Mouse (Mus musculus) spleen, postnatal 36 days (tissue): ENCODE results near the gene Il17c.

Experiments used
- DNase-seq, 2 experiments: peaks; one replicate each; pipeline ENCODE4 v3.0.0; 2022; ENCODE audit warnings: low spot score in 2 of 2, mixed read lengths in 1 of 2

The Il17c gene

GRCm38 (mm10) chr8:122421376-122422070 lies at the start of gene Il17c:
Gene Il17c (plus strand): TSS chr8:122422020.
- DNase-seq, result no peak

DNA sequence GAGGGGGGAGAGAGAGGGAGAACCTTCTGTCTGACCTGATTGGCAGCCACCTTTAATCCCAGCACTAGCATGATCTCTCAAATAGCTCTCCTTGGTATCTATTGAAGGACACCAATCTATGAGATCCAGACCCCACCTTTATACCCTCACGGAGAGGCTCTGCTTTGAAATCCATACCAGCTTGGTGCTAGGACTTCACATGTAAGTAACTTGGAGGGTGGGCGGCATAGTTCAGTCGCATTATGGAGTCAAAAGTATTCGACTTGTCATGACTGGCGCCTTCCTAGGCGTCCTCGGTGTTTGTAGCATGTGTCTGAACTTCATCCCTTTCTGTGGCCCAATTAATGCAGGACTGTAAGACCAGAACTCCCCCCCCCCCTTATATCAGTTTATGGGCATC lies 46.5 kb upstream of the Il17c start:
- no peak for DNase-seq

DNA sequence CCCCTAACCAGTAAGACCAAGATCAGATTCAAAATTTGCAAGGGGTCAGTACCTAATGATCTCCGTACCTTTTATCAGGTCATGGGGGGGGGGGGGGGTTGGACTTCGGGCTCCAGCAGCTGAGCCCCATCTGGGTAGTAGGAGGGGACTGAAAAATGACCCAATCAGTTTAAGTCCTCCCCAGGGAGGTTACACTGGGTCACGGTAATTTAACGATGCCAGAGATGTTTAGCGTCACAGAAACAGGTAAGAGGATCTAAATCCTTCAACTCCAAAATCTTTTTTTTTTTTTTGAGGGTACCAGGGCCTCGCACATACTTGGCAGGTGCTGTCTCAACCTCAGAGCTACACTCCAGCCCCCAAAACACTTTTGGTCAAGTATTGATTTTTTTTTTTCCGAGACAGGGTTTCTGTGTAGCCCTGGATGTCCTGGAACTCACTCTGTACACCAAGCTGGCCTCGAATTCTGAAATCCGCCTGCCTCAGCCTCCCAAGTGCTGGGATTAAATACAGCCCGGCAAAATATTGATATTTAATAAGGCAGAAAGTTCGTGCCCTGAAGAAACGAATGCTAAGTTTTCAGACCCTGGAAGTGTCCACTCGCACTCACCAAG lies 46.0 kb upstream of the Il17c start:
- no peak for DNase-seq

DNA sequence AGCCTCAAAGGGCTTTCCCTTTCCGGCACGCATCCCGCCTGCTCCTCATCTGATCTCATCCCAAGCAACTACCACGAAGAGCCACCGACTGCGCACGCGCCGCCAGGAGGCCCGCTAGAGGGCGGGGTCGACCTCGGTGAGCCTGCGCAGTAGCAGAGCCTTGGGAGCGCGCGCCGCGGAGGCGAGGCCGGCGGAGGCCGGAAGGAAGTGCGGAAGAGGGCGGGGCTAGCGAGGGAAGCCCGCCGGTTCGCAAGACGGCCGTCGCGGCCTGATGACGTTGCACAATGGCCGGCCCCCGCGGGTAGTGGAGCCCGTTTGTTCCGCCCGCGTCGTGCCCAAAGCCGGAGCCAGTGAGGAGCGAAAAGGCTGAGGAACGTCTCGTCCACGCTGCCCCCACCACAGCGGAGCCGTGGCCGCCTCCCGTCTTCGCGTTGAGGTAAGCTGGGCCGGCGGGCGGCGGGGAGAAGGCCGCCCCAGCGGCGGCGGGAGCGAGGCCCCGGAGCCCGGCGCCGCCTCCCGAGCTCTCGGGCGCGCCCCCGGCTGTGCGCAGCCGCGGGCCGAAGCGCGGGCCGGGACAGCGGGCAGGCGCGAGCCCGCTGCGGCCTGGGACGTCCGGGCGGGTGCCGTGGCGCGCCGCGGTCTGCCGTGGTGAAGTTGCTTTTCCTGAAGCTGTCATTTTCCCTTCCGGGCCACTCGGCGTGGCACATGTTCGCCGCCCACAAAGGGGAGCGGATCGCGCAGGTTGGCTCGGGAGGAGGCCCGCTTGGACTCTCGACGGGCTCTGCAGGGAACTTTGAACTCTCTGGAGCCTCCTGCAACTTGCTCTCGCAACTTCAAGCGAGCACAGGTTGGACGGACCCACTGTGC lies 45.2 kb upstream of the Il17c start, which contains the start of gene Zc3h18:
Gene Zc3h18, plus strand, starts transcription at position 245 of the 867 bp plus-strand sequence.
- peak; percentile 99 for DNase-seq

DNA sequence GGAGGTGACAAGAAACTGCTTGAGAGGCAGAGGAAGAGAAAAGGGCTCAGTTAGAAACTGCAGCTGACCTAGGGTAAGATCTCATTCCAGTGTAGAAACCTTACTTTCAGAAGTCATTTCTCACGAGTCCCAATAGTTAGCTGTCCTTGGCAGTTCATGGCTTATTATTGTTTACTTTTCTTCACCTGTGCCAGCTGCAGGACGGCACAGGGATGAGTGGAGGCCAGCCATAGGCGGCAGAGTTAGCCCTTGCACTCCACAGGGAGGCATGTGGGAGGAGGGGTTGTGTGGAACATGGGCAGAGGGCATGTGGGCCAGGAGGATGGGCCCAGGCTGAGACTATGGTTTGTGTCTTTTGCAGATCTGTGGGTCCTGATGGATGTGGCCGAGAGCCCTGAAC lies 38.8 kb upstream of the Il17c start:
- DNase-seq, result no peak

DNA sequence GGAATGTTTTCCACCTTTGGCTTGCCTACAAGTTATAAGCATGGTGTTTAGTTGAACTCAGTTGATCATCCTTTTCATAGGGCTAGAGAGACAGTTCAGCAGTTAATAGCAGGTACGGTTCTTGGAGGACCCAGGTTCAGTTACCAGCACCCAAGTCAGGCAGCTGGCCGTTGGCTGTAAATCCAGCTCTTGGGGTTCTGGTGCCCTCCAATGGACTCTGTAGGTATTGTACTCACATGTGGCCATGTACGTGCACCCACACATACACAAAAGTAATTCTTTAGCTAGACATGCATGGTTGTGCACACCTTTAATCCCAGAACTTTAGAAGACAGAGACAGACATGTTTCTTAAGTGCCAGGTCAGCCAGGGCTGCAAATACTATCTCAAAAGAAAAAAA lies 32.5 kb upstream of the Il17c start:
- no peak for DNase-seq

GRCm38 (mm10) chr8:122390758-122391157 lies 31.1 kb upstream of the Il17c start:
- no peak for DNase-seq

DNA sequence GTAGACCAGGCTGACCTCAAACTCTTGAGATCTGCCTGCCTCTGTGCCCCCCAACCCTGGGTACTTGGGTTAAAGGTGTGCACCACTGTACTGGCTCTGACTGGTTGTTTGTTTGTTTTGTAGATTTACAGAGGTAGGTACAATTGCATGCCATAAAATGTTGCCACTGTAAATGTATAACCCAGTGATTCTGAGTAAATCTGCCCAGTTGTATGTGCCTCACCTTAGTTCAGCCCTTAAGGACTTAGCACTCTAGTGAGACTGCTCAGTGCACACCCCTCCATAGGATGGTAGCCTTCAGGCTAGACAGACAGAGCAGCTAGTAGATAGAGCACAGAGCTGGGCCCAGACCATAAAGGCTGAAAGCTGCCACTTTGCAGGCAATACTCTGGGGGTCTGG lies 28.1 kb upstream of the Il17c start:
- no peak for DNase-seq

DNA sequence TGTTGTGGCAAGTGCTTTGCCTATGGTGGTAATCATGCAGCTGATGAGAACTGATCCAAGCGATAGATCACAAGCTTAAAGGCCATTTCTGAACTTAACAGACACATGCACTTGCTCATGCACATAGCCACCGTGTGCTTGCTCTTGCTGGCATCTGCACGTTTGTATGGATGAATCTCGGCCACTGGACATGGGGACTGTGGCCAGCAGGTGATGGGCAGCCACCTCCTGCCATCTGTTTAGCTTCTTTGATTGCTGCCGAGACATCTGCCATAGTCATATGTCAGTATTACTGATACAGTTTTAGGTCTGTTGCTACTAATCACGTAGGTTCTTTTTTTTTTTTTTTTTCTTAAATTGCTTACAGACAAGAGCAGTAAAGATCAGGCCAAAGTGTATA lies 26.5 kb upstream of the Il17c start:
- DNase-seq, result no peak

DNA sequence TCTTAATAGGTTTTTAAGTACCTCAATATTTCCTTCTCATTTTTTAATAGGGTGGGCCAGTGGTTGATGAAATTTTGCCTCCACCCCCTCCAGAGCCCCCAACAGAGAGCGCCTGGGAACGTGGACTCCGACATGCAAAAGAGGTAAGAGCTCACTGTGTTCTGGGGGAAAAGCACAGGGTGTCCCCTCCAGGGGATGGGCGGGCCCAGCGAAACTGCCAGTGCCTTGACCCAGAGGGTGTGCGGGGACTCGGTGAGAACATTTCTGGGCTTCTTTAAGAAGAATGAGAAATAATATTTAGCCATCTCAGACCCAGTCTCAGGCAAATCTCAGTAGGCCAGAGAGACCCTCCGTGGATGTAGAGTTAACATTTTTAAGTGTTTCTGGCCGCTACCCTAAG lies 23.6 kb upstream of the Il17c start:
- DNase-seq, result no peak

DNA sequence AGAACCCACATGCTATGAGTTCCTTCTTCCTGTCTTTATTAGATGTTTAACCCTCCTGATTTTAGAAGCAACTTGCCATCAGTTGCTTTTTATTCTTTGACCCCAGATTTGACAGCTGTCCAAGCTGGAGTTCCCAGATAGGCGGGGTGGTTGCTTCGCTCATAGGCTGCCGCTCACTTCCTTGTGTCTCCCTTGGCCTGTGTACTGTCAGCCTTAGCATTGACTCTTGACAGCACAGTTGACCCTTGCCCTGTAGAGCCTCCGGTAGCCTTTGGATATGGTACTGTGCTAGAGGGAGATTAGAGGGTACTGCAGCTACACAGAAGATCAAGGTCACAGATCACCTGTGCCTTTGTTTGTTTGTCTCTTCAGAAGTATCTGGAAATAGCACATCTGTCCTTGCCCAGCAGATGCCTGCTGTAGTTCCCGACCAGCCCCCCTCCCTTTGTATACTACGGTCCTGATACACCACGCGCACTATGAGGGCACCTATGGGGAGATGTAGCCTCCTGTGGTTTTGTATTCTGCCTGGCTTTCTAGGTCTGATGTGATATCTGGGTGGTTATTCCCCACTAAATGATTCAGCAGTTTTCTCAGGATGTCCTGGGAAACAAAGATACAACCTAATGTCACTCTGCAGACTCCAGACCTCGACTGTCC lies 16.5 kb upstream of the Il17c start:
- no peak for DNase-seq

GRCm38 (mm10) chr8:122407678-122408077 lies 14.1 kb upstream of the Il17c start:
- DNase-seq, result no peak

DNA sequence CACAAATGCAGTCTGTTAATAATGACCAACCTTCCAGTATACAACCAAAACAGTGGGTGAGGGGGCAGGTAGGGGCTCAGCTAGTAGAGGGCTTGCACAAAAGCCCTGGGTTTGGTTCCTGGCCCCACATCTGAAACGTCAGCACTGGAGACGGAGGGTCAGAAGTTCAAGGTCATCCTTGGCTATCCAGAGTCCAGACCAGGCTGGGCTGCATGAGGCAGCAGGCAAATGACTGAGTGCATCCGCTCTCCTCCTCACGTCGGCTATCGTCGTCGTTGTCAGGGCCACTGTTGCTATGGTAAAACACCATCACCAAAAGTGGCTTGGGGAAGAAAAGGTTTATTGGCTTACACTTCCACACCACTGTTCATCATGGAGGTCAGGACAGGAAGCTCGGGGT lies 7.5 kb upstream of the Il17c start:
- no peak for DNase-seq

- DNase-seq, result no peak
Observed at GRCm38 (mm10) chr8:122415554-122415953, 6.3 kb upstream of the Il17c start.

- no peak for DNase-seq
Observed at GRCm38 (mm10) chr8:122419881-122420555, 1.8 kb upstream of the Il17c start.

DNA sequence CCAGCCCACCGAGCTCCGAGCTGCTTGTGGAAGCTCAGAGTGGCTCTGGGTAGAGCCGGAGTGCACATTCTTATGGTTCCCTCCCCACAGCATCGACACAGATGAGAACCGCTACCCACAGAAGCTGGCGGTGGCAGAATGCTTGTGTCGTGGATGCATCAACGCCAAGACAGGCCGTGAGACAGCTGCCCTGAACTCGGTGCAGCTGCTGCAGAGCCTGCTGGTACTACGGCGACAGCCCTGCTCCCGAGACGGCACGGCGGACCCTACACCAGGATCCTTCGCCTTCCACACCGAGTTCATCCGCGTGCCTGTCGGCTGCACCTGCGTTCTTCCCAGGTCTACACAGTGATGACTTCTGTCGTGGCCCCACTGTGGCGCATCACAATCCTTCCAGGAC lies 1.4 kb downstream of the Il17c start:
- no peak for DNase-seq

- DNase-seq, result no peak
Observed at GRCm38 (mm10) chr8:122423659-122424058, 1.8 kb downstream of the Il17c start.

DNA sequence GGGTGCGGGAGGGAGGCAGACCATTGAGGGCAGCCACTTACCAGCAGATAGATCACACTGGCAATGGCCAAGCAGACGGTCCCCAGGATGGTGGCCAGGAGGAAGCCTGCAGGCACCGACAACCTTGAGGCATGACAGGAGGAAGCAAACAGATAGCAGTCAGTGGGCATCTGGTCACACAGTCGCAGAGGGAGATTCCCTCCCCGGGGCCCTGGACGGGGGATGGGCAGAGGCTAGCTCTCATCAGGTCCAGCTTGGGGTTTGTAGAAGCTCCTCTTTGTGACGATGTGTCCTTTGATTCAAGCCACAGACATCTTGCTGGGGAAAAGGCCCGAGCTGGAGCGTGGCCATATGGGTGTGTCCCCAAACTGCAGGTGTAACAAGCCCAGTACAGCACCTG lies 4.3 kb downstream of the Il17c start:
- no peak for DNase-seq

DNA sequence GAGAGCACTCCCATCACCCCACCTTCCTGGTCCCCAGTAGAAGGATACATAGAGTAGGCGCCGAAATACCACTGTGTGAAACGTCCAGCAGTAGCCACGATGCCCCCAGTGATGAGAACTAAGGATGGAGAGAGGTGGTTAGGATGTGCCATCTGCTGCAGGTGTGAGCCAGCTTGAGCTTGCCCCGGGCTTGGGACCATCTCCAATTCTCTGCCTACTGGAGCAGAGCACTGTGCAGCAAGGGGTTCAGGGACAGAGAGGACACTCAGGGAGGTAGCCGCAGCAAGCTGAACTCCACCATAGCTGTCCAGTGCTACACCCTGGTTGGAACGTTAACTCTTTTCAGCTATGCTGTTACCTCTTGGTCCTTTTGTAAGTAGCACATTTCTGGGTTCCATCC lies 5.8 kb downstream of the Il17c start:
- no peak for DNase-seq

GRCm38 (mm10) chr8:122428163-122428562 lies 6.3 kb downstream of the Il17c start:
- DNase-seq, result peak; percentile 77 to 80

DNA sequence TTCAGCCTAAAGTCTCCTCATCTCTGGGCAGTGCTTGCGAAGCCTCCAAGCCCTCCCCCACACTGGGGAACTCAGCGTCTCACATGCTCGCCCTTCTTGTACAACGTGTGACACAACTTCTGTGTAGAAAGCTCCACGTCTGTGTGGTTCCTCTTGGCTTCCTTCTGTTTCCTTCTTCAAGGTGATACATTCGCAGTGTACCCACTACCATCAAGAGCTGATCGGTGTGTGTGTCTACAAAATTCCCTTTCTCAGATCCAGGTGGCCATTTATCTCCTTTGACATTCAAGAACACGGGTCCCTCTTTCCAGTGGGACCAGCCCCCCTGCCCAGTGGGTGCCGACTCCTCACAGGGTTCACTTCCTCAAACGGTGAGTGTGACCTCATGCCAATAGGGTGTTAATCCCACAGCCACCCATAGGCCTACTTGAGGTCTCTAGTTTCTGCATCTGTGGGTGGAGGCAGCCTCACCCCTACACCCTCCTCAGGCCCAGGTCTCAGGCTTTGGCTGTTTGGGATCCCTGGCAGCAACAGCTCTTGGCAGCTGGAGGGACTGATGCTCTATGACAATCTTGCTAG lies 8.3 kb downstream of the Il17c start:
- DNase-seq, result peak; percentile 82 to 85
